Mouse (Mus musculus) megakaryocyte, embryonic 14.5 days (primary cell): Measurements from ENCODE around the gene Cog5.

Source experiments
- FLI1 ChIP-seq: IDR thresholded peaks from 2 replicates; pipeline ENCODE4 v1.6.1; 2012; ENCODE audit warnings: low read length, inconsistent platforms, mixed read lengths
- GATA1 ChIP-seq: IDR thresholded peaks from 3 replicates; pipeline ENCODE4 v1.6.1; 2012; ENCODE audit warnings: mixed read lengths, low read length, inconsistent platforms, borderline replicate concordance

- TF ChIP-seq GATA1 (no peak), FLI1 (no peak)
Observed at GRCm38 (mm10) chr12:31725511-31726275, 71.0 kb downstream of the Cog5 start.
